Mouse (Mus musculus): ENCODE measurements around the gene Olfr1276.

Olfr1276 gene

DNA sequence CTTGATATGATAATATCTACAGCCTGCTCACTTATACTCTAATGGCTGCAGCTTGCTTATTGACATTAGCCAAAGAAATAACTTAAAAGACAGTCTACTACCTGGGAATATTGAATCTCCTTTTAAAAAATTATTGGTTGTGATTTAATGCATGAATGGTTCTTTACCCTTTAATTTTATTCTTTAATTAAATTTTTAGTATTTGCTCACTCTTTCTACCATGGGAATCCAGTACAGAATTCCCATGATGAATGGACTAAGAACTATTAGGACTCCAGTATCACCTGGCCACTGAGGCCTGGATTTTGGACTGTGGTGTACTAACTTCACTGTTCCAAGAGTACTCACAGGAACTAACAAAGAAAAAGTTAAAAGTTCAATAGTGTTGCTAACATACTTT is at the start of gene Olfr1276:
Olfr1276 (plus strand) TSS at position 301 of the 400 bp plus-strand sequence.
- no peak for DNase-seq (ENCODE audit: low read depth)

DNA sequence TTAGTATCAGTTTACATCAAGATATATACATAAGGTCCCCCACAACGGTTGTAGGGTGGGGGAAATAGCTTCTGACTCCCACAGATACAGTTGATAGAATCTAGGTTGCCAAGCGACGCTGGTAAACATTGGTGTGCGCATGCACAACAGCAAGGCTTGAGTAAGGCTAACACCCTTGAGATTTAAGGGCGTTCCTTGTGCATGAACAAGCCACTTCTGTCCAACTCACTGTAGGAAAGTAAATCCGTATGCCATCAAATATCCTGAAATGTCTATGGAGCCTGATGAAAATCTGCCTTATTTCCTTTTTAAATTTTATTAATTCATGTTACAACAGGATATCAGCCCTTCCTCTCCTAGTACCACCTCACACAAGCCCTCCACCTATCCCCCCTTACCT is 24.8 kb upstream of the Olfr1276 start, which contains the start of gene 4930430A15Rik:
4930430A15Rik (minus strand) TSS at position 101 of the 400 bp plus-strand sequence.
- no peak for DNase-seq (ENCODE audit: low read depth)

DNA sequence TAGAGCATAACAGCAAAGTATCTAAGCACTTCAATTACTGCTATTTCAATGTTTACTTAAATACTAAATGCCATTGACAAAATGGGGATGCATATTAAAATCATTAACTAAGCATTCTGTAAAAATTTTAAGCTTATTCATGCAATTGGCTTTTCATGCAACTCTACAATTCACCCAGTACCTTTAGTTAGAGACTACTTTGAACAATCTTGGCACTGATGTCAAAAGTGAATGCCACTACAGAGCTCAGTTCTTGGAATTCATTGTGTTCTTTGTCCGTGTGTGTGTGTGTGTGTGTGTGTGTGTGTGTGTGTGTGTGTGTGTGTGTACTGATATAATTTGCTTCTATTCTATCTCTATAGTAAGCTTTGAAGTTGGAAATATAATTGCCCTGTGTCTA is 19.1 kb upstream of the Olfr1276 start, which contains the start of gene Olfr1275:
Olfr1275 (minus strand) TSS at position 101 of the 400 bp plus-strand sequence.
- DNase-seq (ENCODE audit: low read depth) = no peak

DNA sequence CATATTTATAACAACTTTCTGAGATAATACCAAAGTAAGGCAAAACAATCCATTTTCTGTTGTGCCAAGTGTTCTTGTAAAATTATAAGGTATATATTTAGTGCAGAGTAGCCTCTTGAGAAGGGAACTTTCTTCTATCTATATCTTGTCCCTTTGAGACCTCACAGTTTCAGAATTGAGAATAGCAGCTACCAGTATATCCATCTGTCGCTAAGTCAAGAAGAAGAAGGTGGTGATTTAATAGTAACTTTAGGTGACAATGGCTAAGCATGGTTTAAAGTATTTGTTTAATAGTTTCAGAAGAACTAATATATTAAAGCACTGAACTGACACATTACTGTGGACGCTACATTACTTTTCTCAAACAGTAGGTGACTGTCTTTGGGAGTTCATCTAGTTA is 19.7 kb downstream of the Olfr1276 start, which contains the start of gene Olfr1277:
Olfr1277 (minus strand) TSS at position 101 of the 400 bp plus-strand sequence.
- no peak for DNase-seq (ENCODE audit: low read depth)

DNA sequence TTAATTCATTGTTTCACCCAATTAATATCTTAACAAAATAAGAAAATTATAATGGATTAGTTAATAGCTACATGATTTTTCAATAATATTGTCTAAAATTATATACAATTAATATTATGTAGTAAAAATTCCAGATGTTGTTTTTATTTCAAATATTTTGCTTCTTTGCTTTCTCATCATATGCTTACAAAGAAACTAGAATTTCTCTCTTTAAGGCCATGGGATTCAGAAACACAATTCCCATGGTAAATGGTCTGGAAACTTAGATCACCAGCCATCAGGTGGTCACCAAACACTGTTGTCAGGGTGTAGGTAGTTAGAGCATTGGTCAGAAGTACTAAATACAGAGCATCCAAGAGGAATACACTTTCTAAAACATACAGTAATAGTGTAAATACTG is 35.5 kb downstream of the Olfr1276 start, which contains the start of gene Olfr1278:
Olfr1278 (plus strand) TSS at position 301 of the 400 bp plus-strand sequence.
- DNase-seq (ENCODE audit: low read depth) = no peak

DNA sequence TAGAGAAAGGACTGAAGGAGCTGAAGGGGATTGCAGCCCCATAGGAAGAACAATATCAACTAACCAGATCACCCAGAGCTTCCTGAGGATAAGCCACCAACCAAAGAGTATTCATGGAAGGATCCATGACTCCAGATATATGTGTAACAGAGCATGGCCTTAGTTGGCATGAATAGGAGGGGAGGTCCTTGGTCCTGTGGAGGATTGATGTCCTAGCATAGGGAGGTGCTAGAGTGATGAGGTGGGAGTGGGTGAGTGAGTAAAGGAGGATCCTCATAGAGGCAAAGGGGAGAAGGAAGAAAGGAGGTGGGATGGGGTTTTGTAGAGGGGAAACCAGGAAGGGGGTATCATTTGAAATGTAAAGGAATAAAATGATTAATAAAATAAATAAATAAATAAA is 44.2 kb downstream of the Olfr1276 start:
- no peak for DNase-seq (ENCODE audit: low read depth)

DNA sequence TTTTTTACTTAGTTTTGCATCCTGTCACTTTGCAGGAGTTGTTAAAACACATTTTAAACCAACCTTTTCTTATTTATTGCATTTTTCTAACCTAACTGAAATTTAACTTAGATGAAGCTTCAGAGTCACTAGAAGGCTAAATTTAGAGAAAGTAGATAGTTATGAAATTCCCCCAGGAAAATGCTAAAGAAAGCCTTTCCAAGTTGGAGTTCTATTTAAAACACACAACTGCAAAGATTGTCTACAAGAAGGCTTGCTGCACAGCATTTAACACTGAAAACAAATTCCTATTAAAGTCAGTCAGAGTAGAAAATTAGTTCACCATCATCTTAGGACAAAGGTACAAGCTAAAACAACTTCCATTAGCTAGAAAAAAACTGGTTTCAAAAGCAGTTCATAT is 46.1 kb downstream of the Olfr1276 start, which contains the start of gene Olfr1279:
Olfr1279 (plus strand) TSS at position 262 of the 400 bp plus-strand sequence.
- no peak for DNase-seq (ENCODE audit: low read depth)

Measured in NIH3T3 (cell line).